Mouse (Mus musculus): ENCODE results near the gene Rbm33.

The Rbm33 gene

DNA sequence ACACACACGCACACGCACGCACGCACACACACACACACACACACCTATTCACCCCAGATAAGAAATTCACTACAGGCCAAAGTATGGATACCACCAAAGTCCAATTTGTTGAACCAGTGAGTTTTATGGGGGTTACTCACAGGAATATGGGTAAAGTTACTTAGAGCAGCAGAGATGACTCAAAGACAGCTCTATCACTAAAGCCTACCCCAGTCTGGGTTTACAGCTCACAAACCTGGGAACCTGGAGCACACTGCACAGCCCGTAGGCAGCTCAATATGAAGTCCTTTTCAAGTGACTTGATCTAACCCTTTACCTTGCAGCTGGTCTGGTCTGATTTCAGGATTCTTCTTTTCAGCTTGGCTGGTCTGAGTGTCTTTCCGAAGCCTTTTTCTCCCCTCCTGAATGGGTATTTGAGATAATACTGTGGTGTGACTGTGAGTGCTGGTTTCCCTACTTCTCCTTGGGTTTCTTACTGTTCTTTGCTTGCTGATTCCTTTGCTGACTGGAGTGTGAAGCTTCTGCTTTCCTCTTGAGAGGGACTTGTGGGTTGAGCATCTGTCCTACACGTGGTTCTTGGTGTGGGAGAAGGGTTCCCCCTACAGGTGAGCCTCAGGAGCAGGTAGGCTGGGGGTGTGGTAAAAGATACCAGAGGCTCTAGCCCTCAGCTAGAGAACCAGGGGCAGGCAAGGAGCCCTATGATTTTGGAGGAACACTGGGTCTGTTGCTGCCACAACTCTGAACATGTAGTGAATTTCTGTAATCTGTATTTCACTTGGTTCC lies 12.3 kb downstream of the Rbm33 start:
- peak; percentile 12 to 29 for DNase-seq

- peak in 1 of 2 experiments; percentile 25 for DNase-seq
Measured at GRCm38 (mm10) chr5:28333731-28334130, 16.8 kb downstream of the Rbm33 start.

DNA sequence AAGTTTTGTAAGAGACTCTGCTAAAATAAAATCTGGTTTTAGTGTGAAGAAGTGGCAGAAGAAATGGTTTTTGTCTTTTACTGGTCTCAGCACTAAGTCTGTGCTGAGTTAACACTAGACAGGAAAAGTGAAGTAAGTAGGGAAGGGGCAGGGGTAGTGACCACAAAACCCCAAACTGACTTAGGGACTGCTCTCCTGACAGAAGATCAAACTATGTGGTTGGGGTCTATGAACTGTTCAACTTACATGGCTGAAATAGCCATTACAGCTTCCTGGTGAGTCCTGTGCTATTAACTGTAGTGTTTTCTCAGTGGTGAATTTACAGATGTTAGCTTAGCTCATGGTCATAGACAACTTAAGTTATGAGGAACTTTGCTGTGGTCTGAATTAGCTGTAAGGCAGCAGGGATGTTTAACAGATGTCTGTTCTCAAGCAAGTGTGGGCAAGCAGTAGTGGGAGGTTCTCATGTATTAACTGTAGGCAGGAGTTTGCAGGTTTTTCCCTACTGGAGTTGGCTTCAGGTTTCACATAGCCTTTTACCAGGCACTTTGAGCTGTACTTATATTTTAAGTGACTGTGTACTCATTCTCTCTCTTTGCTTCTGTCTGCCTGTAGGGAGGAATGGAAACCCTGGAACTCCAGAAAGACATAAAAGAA lies 35.1 kb downstream of the Rbm33 start:
- DNase-seq = no peak

DNA sequence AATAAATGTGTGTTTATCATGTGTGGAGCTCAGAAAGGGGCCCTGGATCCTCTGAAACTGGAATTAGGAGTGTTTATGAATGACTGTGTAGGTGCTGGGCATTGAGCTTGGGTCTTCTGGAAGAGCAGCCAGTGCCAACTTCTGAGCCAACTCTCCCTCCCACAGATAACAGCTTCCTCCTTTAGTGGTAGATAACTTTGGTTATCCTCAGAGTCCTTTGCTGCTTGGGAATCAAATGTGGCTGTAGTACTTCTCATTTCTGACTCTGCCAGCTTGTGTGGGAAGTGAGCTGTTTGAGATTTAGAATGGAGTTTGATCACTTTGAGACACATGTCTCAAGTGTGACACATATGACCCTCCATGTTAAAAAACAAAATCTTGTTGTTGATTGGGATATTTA lies 38.7 kb downstream of the Rbm33 start:
- DNase-seq = no peak

DNA sequence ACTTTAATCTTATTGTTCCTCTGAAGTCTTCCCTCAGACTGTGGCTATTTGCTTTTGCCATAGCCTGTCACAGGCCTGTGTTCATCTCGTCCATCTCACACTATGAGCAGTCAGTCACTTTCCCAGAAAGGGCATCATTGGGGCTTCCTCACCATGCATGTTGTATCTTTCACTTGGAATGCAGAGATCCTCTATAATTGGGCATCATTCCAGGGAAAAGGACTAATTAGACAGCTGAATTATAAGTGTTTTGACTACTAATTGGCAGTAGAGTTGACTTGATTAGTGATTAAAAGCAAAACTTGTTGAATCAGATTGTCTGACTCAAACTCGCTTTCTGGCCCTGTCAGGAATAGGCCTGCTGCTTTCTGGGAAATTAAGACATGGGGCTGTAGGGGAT lies 43.8 kb downstream of the Rbm33 start:
- DNase-seq = no peak

- no peak for DNase-seq
Measured at GRCm38 (mm10) chr5:28368056-28368455, 51.1 kb downstream of the Rbm33 start.

- DNase-seq = no peak
Measured at GRCm38 (mm10) chr5:28370836-28371235, 53.9 kb downstream of the Rbm33 start.

DNA sequence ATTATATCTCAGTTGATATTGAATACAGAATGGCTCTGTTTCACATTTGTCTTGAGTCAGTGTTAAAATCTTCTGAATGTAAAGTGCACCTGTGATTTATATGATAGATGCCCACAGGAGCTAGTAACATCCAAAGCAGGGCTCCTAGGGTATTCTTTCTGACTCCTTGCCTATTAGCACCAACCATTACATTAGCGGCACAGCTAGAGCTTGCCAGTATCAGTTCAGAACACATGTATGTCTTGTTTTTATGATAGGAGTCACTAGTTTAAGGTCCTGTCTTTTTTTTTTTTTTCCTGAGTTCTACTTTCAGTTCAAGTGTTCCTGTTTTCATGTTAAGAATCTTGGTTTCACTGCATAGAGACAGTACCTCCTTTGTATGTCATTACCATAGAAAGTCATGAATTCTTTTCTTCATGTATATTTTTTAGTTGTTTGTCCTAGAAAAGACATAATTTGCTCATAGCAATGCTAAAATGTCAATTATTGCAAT lies 55.3 kb downstream of the Rbm33 start:
- no peak for DNase-seq

DNA sequence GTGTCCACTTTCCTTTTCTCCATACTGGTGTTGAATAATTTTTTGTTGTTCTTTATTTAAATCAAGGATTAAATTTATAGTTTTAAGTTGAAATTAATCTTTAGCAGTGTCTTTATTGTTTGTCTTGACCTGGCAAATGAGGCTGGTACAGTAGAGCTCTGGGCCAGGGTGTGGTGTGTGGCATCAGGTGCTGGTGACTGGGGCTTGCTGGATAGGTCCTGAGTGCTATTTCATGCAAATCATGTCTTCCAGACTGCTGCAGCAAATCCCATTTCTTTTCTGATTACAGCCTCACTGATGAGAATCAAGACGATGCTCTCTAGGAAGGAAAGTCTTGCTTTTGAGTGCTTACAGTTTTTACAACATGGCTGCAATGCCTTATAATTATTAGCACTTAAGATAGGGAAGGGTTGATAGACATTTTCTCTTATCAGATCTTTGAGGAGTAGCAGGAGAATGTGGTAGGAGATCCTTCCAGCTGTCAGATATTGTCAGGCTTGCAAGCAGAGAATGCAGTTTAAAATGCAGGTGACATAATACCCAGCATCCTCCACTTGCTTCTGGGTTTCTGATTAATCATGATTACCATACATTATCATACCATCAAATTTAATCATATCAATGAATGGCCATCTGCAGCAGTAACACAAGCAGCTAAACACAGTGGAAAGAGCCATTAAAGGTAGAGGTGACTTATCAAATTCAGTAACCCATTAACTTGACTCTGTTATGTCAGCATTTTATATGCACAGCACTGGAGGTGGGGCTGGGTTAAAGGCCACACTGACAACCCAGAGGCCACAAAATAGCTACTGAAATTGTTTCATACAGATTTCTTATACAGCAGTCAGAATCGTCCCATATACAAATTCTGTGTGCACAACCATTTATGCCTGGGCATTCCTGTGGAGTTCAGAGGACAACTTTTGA lies 56.8 kb downstream of the Rbm33 start:
- DNase-seq = peak; percentile 17 to 23

DNA sequence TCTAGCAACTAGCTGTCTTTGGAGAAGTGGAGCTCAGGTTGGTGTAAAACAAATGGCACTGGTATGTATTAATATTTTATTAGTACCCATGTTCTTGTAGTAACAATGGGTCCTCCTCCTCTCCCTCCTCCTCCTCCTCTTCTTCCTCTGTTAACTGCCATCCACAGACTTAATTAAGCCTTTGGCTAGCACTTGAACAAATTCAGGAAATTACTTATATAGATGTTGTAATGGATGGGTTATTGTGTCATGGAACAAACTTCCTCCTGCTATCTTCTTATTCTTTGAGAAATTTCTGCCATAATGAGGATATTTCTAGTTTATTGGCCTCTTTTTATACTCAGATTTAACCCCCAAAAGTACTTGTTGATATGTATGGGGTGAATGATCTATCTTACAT lies 60.4 kb downstream of the Rbm33 start:
- no peak for DNase-seq

GRCm38 (mm10) chr5:28382289-28382688 lies 65.4 kb downstream of the Rbm33 start:
- no peak for DNase-seq

DNA sequence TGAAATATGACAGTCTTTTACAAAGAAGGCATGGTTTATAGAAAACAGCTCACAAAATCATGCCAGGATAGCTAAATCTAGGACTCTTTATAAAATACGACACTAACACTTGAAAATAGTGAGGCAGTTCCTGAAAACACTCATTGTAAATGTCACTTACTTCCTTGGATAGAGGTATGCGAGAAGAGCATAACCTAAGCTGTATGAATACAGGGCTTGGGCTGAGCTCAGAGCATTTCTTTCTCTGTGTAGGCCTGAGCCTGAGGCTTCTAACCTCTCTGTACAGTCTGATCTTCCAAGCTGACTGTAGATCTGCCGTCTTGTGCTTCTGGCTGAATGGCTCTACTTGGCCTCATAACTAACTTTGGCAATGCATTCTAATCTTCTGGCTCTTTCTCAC lies 69.9 kb downstream of the Rbm33 start:
- no peak for DNase-seq

DNA sequence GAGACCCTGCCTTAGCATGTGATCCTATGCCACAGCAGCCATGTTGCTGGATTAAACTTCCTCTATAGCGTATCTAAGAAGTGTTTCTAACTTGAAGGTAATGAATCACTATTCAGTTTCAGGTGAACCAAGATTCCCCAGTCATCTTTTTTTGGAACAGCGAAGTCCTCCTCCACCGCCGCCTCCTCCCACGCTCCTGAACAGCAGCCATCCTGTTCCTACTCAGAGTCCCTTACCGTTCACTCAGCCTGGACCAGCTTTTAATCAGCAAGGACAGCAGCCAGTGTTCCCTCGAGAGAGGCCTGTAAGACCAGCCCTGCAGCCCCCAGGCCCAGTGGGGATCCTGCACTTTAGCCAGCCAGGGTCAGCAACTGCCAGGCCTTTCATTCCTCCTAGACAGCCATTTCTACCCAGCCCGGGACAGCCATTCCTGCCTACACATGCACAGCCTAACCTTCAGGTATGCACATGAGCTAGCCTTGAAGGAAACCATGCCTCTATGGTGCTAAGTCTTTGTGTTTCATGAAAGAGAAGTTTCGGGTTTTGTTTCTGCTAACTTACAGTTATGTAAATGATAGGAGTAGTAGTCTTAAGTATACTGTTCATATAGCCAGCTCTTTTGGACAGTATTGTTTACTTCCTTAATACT lies 70.7 kb downstream of the Rbm33 start:
- DNase-seq = no peak

DNA sequence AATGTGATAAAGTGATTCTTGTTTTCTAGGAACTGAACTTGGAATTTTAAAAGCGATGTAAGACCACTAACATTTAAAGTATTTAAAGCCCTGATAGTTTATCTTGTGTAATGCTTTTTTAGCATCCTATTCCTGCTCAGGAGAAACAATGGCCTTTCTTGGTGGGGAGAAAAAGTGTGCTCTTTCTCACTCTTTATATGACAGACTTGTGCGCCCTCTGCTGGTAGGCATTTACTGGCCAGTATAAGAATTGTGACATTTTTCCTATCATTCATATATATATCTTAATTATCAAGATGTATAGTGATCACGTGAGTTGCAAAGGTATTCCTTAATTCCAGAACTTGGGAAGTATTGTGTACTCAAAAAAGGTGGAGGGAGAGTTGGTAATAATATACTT lies 71.3 kb downstream of the Rbm33 start:
- peak; percentile 26 to 64 for DNase-seq

GRCm38 (mm10) chr5:28390189-28390588 lies 73.3 kb downstream of the Rbm33 start:
- no peak for DNase-seq

GRCm38 (mm10) chr5:28397344-28397743 lies 80.4 kb downstream of the Rbm33 start:
- DNase-seq = no peak

DNA sequence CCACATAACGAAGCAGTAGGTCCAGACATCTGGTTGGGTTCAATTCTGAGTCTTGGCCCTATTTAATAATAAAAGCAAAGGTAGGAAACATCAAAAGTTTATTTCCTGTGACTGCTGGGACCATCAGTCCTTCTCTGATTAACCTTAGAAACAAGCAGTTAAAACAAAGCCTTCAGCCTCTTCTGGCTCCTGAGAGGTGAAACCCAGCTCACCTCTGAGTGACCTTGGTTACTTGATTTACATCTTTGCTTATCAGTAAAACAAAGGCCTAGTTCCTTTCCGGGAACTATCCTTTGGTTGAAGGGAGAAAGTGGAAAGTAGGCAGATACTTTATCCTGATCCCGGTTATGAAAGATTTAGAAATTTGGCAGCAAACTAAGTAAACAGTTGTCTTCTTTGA lies 81.8 kb downstream of the Rbm33 start:
- DNase-seq = peak in 1 of 2 experiments; percentile 6

GRCm38 (mm10) chr5:28399451-28400115 lies 82.7 kb downstream of the Rbm33 start:
- DNase-seq = no peak

DNA sequence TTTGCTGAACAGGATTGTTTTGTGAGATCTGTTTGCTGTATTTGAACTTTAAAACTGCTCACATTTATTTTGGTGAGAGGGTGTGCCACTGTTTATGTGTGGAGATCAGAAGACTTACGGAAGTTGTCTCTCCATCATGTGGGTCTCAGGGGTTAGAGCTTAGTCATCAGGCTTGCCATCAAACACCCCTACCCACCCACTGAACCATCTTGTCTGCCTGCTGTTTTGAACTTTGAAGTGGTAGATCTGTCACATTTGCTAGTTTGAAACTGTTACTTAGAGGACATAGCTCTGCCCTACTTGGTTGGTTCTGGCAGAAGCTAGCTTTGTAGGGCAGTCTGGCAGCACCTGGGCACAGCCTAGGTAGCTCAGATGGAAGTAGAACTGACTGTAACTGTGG lies 85.8 kb downstream of the Rbm33 start:
- DNase-seq = no peak

DNA sequence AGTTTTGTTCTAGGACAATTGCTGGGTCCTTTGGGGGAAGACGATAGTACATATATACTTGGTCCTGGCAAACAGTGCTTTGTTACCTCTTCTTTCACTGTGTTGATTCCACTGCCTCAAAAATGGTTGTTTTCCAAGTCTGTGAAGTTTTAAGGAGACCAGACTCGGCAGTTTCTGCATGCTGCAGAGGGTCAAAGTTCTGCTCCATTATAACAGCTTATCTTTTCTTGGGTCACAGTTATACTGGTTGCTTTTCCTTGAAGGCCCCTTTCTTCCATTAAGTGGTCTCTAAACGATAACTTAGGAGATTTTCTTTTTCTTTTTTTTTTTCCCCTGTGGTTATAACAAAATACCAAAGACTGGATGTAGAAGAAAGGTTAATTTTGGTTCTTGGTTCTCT lies 89.7 kb downstream of the Rbm33 start:
- DNase-seq = no peak

- DNase-seq = no peak
Measured at GRCm38 (mm10) chr5:28412006-28412685, 95.2 kb downstream of the Rbm33 start.

DNA sequence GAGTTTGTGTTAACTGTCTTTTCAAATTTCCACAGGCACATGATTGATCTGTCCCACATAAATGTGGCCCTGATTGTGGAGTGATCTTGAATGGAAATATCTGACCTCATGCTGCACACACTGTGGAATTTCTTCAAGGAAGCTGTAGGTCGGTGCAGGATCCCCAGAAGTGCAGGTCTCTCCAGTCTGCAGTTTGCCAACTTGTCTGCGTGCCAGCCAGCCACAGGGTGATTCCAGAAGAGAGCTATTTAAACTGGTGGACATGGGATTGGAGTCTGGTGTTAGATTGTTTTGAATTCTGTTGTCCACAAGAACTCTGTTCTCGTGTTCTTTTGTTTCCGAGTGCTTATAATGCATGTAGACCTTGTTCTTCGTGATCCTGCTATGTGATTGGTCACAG lies 96.6 kb downstream of the Rbm33 start:
- no peak for DNase-seq

Data from kidney, adult 8-10 months (tissue).